Mouse (Mus musculus) stomach, postnatal 0 days (tissue): ENCODE results near the gene Nop9.

Experiments
- CTCF ChIP-seq: IDR thresholded peaks from 2 replicates; pipeline ENCODE4 v1.5.1; 2016; ENCODE audit warnings: antibody characterized with exemption, low read depth, mild to moderate bottlenecking, moderate library complexity
- EP300 ChIP-seq: optimal IDR thresholded peaks from 2 replicates; pipeline ENCODE3; 2016; ENCODE audit warnings: antibody characterized with exemption

GRCm38 (mm10) chr14:55721076-55721475 is 24.4 kb upstream of the Nop9 start:
- no peak for TF ChIP-seq CTCF
- TF ChIP-seq EP300 = no peak
